Mouse (Mus musculus) cerebellum, adult 2 months (tissue): ENCODE results near the gene Slc27a3. TPM values are rescaled to one million over a fixed set of nuclear protein-coding genes. Genes with fewer than 3 reads are reported as not detected.
"Not testable (repeated sequence)": the region's sequence is repeated elsewhere in the genome, so short reads cannot be mapped to it uniquely, and the experiment has no call there.

Experiments used
- DNase-seq, 2 experiments: peaks; one replicate each; pipeline ENCODE4 v3.0.0; 2021
- H3K27ac ChIP-seq: fragments of 200-500 bp; 2 replicates; pipeline ENCODE4 v1.5.1; 2012; ENCODE audit warnings: low read length, control low read depth, inconsistent platforms; ENCODE audit not compliant: insufficient read depth
- H3K27me3 ChIP-seq: fragments of 200-500 bp; 2 replicates; pipeline ENCODE4 v1.6.1; 2012; ENCODE audit warnings: inconsistent platforms, mild to moderate bottlenecking, low read length, moderate library complexity; ENCODE audit not compliant: control insufficient read depth, insufficient read depth
- H3K4me1 ChIP-seq: fragments of 200-500 bp; 2 replicates; pipeline ENCODE4 v1.6.1; 2011; ENCODE audit warnings: low read length; ENCODE audit not compliant: control insufficient read depth, insufficient read depth
- H3K4me3 ChIP-seq: fragments of 200-500 bp; replicated peaks from 2 replicates; pipeline ENCODE3; 2011; ENCODE audit warnings: mild to moderate bottlenecking, low read depth, low read length, control low read depth; ENCODE audit not compliant: insufficient read depth
- CTCF ChIP-seq: fragments of 200-500 bp; IDR thresholded peaks from 2 replicates; pipeline ENCODE4 v1.5.1; 2011; ENCODE audit warnings: low read depth, mild to moderate bottlenecking, control low read depth, low read length, moderate library complexity, borderline replicate concordance; ENCODE audit not compliant: insufficient read depth
- POLR2A ChIP-seq: fragments of 200-500 bp; IDR thresholded peaks from 2 replicates; pipeline ENCODE4 v1.6.1; 2011; ENCODE audit warnings: low read length, control low read depth, borderline replicate concordance; ENCODE audit not compliant: insufficient read depth
- WGBS: fragments of 180-500 bp; shearing (Covaris S2); methylation state at CpG from one replicate; pipeline ENCODE4 v1.1.7; 2018; 5-methylcytosine and 5-hydroxymethylcytosine counted together
- polyA plus RNA-seq: library from polyadenylated mRNA; depleted of rRNA; stranded (reverse); fragments of >200 nt; gene quantifications from 2 replicates; pipeline ENCODE4 v1.2.3, GENCODE M21; 2012; rRNA removed

Slc27a3 gene
- polyA plus RNA-seq, 1 experiment = 7.1 TPM

DNA sequence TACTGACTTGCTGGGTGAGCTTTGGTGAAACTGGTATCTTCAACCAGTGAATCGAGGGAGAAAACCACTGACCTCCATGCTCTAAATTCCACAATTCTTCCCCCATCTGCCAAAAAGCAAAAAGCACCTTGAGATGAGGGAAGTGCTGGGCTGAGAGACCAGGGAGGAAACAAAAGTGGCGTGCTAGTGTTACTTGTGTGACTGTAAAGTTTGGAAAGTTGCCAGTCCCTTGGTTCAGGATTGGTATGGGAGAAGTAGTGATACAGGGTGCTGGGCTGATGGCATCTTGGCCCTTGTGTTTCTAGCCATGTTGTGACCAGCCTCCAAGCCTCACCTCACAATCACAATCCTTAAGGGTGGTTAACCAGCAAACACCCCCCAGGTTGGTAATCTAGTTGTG is 27.4 kb downstream of the Slc27a3 start:
- H3K4me1 ChIP-seq = no peaks in the 10 kb centered on the region
- no peak for DNase-seq
- no peaks in the 10 kb centered on the region for H3K27me3 ChIP-seq
- TF ChIP-seq POLR2A (no peak), CTCF (no peak)
- H3K27ac ChIP-seq = no peak overlapping the region
- 74% methylated on average over 2 of the region's 2 CpGs for WGBS
- H3K4me3 ChIP-seq = no peak overlapping the region

DNA sequence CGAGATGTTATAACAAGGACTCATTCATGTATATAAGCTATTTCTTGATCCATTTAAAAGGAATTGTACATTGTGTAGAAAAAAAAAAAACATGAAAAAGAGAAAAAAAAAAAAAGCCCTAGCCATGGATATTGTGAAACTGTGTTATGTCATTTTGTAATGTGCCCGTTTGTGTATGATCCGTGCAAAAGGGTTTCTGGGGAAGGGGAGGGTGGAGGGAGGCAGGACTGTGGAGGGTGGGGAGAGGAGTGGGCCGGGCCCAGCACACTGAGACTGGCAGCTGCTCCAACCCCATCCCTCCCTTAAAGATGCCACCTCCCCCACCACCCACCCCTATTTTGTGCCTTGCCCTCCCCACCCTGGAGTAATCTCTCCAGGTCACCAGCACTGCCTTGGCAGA is 28.3 kb downstream of the Slc27a3 start:
- Histone ChIP-seq H3K27ac (no peak overlapping the region), H3K27me3 (no peaks in the 10 kb centered on the region), H3K4me1 (no peaks in the 10 kb centered on the region), H3K4me3 (no peak overlapping the region)
- TF ChIP-seq CTCF (no peak), POLR2A (no peak)
- no peak for DNase-seq
- 75% methylated on average over 4 of the region's 4 CpGs for WGBS

DNA sequence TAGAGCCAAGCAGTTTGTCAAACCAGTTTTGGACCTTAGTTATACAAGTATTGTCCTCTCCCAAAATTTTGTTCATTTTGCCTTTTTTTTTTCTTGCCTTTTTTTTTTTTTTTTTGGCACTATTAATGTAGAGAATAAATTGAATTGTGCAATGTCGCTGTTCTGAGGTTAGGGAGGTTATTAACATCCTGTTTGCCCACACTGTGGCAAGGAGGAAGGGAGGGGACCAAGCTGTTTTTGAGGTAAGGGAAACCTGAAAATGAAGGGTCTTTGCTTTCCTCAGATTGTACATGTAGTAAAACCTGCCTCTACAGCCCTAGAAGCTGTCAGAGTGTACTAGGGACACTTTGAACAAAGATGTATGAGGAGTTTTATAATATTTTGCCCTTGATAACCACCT is 30.5 kb downstream of the Slc27a3 start:
- Histone ChIP-seq H3K27ac (no peak overlapping the region), H3K27me3 (no peaks in the 10 kb centered on the region), H3K4me1 (no peaks in the 10 kb centered on the region), H3K4me3 (no peak overlapping the region)
- WGBS = 80% methylated on average over 1 of the region's 1 CpGs
- no peak for TF ChIP-seq POLR2A
- TF ChIP-seq CTCF = no peak
- no peak for DNase-seq

DNA sequence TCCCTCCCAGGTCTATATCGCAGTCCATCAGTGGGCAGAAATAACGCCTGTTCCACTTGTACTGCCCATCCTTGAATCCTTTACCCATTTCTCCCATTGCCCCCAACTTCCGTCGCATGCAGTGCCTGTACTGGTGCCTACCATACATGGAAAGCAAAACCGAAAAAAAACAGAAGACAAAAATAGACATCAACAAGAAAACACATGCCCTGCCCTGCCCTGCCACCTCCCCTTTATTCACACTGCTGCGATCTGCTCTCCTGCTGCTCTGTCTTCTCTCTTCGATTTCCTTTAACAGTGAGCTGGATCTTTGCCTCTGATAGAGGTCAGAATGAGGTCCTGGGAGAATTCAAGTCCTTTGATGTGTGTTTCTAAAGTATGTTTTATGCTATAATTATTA is 31.8 kb downstream of the Slc27a3 start:
- 75% methylated on average over 7 of the region's 7 CpGs for WGBS
- no peak for TF ChIP-seq CTCF
- no peak for TF ChIP-seq POLR2A

DNA sequence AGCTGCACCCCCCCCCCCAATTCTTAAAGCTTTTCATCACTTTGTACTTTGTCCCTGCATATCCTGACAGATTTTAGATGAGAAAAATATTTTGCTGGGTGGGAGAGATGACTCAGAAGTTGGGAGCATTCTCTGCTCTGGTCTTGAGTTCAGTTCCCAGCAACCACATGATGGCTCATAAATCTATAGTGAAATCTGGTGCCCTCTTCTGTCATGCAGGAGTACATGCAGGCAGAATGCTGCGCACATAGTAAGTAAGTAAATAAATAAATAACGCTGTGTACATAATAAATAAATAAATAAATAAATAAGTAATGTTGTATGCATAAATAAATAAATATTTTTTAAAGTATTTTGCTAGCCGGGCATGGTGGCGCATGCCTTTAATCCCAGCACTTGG is 41.9 kb downstream of the Slc27a3 start:
- H3K27me3 ChIP-seq = no peaks in the 10 kb centered on the region
- WGBS = 97% methylated on average over 4 of the region's 4 CpGs
- no peak overlapping the region for H3K27ac ChIP-seq
- TF ChIP-seq POLR2A = no peak
- no peak for TF ChIP-seq CTCF
- DNase-seq = no peak
- no peaks in the 10 kb centered on the region for H3K4me1 ChIP-seq
- H3K4me3 ChIP-seq = no peak overlapping the region

More for the DNA sequence above, 31.8 kb downstream of the Slc27a3 start:
- no peak overlapping the region for H3K27ac ChIP-seq
- H3K27me3 ChIP-seq = no peaks in the 10 kb centered on the region
- no peaks in the 10 kb centered on the region for H3K4me1 ChIP-seq
- no peak overlapping the region for H3K4me3 ChIP-seq
- DNase-seq = no peak

DNA sequence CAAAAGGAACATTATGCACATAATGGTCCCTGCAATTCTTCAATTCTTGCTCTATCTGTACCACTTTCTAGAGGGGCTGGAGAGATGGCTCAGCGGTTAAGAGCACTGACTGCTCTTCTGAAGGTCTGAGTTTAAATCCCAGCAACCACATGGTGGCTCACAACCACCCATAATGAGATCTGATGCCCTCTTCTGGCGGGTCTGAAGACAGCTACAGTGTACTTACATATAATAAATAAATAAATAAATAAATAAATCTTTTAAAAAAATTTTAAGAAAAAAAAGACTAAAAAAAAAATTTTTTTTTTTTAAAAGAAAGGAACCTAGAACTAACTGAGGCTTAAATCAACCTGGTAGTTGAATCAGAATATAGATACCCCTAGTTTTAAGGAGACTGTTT is 46.9 kb downstream of the Slc27a3 start:
- H3K4me1 ChIP-seq, H3K27me3 ChIP-seq, H3K4me3 ChIP-seq, H3K27ac ChIP-seq, DNase-seq: not testable (repeated sequence)
- WGBS = 74% methylated on average over 2 of the region's 2 CpGs

DNA sequence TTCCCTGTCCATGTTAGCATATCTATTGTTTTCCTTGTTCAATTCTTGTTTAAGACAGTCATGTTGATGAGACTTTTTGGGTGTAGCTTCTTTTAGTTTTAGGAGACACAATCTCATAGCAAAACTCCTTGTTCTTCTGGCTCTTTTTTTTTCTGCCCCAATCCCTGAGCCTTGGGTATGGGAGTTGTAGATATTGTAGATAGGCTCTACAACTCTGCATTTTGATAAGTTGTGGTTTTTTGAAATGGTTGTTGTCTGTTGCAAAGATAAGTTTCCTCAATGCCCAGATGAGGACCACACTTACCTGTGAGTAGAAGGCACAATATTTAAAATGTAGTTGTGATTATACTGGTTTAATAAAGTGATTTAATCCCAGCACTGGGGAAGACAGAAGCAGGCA is 49.6 kb downstream of the Slc27a3 start:
- DNase-seq = no peak
- Histone ChIP-seq H3K4me1 (peaks cover 4% of the 10 kb centered on the region; the same call in 1 of the 2 replicates), H3K4me3 (no peak overlapping the region), H3K27me3 (no peaks in the 10 kb centered on the region), H3K27ac (no peak overlapping the region)
- no peak for TF ChIP-seq CTCF
- no peak for TF ChIP-seq POLR2A

DNA sequence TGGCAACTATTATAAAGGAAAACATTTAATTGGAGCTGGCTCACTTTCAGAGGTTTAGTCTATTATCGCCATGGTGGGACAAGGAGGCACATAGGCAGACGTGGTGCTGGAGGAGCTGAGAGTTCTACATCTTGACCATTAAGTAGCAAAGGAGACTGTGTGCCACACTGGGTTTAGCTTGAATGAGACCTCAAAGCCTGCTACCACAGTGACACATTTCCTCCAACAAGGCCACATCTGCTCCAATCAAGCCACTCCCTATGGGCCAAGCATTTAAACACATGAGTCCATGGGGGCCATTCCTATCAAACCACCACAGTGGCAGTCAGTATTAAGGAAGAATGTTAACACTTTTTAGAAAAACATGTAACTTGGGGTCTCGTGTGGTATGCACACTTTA is 51.5 kb downstream of the Slc27a3 start:
- no peak overlapping the region for H3K4me3 ChIP-seq
- H3K27me3 ChIP-seq = no peaks in the 10 kb centered on the region
- 44% methylated on average over 3 of the region's 3 CpGs for WGBS
- DNase-seq = no peak
- H3K4me1 ChIP-seq = peaks cover 4% of the 10 kb centered on the region
- TF ChIP-seq CTCF (no peak), POLR2A (no peak)
- no peak overlapping the region for H3K27ac ChIP-seq

DNA sequence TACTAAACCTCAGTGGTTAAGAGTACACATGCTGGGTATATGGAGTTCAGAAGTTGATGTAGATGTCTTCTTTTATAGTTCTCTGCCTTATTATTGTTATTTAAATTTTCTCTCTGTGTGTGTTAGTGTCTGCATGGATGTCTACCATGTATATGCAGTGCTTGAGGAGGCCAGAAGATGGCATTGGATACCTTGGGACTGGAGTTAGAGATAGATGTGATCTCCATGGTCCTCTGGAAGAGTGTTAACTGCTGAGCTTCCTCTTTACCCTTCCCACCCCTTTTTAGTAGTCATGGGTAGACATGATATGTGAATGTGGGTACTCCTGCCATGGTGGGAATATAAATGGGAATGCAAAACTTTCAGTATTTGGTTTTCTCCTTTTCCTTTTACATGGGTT is 54.2 kb downstream of the Slc27a3 start:
- peaks cover 4% of the 10 kb centered on the region for H3K4me1 ChIP-seq
- TF ChIP-seq CTCF (no peak), POLR2A (no peak)
- no peak overlapping the region for H3K27ac ChIP-seq
- H3K4me3 ChIP-seq = no peak overlapping the region
- H3K27me3 ChIP-seq = no peaks in the 10 kb centered on the region
- DNase-seq = no peak

Other genes starting within 250 kb of the Slc27a3 start
- gene Rps27, start 176.3 kb downstream of the Slc27a3 start, polyA plus RNA-seq = 1,034 and 1,060 TPM in 2 replicates
- gene Rab13, start 176.2 kb downstream of the Slc27a3 start, polyA plus RNA-seq = 10.2 and 11.2 TPM in 2 replicates
- 66.9 and 69.1 TPM in 2 replicates for gene Jtb, start 158.3 kb downstream of the Slc27a3 start, polyA plus RNA-seq
- gene Creb3l4, start 146.4 kb downstream of the Slc27a3 start, polyA plus RNA-seq = 0.23 and 0.51 TPM in 2 replicates
- gene Slc39a1, start 141.8 kb downstream of the Slc27a3 start, polyA plus RNA-seq = 35.8 and 38.7 TPM in 2 replicates
- 78.2 and 91.2 TPM in 2 replicates for gene Crtc2, start 135.8 kb downstream of the Slc27a3 start, polyA plus RNA-seq
- gene Dennd4b, start 124.8 kb downstream of the Slc27a3 start, polyA plus RNA-seq = 65.4 and 77.0 TPM in 2 replicates
- 33.3 and 40.7 TPM in 2 replicates for gene Gatad2b, start 96.8 kb downstream of the Slc27a3 start, polyA plus RNA-seq
- gene Ints3, start 43.7 kb upstream of the Slc27a3 start, polyA plus RNA-seq = 48.5 and 51.4 TPM in 2 replicates
- gene Npr1, start 75.9 kb upstream of the Slc27a3 start, polyA plus RNA-seq = 16.1 TPM in 2 replicates
- gene Ilf2, start 86.2 kb upstream of the Slc27a3 start, polyA plus RNA-seq = 98.7 and 107 TPM in 2 replicates
- 77.6 and 82.4 TPM in 2 replicates for gene Snapin, start 101.1 kb upstream of the Slc27a3 start, polyA plus RNA-seq
- gene Chtop, start 119.6 kb upstream of the Slc27a3 start, polyA plus RNA-seq = 148 and 151 TPM in 2 replicates
- 205 and 240 TPM in 2 replicates for gene S100a1, start 124.5 kb upstream of the Slc27a3 start, polyA plus RNA-seq
- 57.9 and 66.1 TPM in 2 replicates for gene S100a13, start 124.5 kb upstream of the Slc27a3 start, polyA plus RNA-seq
- not detected in 2 replicates for gene S100a14, start 136.9 kb upstream of the Slc27a3 start, polyA plus RNA-seq
- gene S100a16, start 147.3 kb upstream of the Slc27a3 start, polyA plus RNA-seq = 137 and 149 TPM in 2 replicates
- gene S100a3, start 170.6 kb upstream of the Slc27a3 start, polyA plus RNA-seq = 0.86 and 1.3 TPM in 2 replicates
- gene S100a2, start 200.3 kb upstream of the Slc27a3 start, polyA plus RNA-seq = not detected in 2 replicates
- gene Gm42674, start 212.0 kb upstream of the Slc27a3 start, polyA plus RNA-seq = not detected in 2 replicates
- gene S100a4, start 213.8 kb upstream of the Slc27a3 start, polyA plus RNA-seq = 2.7 and 4.1 TPM in 2 replicates
- not detected in 2 replicates for gene S100a5, start 218.6 kb upstream of the Slc27a3 start, polyA plus RNA-seq
- 32.0 and 36.0 TPM in 2 replicates for gene S100a6, start 222.9 kb upstream of the Slc27a3 start, polyA plus RNA-seq